Mouse (Mus musculus) thymus, postnatal 4 days (tissue): ENCODE measurements at regions not wholly inside any gene's neighbourhood (a gene's known extent, or its start where the extent isn't known, plus 50 kb on each side); places are given as distances from the start of the nearest gene placed in this dataset.

ENCODE experiments used
- DNase-seq: peaks from one replicate; pipeline ENCODE4 v3.0.0; 2021

- no peak for DNase-seq
Observed at GRCm38 (mm10) chr4:55806799-55807198, 274.5 kb upstream of the Klf4 start.

DNA sequence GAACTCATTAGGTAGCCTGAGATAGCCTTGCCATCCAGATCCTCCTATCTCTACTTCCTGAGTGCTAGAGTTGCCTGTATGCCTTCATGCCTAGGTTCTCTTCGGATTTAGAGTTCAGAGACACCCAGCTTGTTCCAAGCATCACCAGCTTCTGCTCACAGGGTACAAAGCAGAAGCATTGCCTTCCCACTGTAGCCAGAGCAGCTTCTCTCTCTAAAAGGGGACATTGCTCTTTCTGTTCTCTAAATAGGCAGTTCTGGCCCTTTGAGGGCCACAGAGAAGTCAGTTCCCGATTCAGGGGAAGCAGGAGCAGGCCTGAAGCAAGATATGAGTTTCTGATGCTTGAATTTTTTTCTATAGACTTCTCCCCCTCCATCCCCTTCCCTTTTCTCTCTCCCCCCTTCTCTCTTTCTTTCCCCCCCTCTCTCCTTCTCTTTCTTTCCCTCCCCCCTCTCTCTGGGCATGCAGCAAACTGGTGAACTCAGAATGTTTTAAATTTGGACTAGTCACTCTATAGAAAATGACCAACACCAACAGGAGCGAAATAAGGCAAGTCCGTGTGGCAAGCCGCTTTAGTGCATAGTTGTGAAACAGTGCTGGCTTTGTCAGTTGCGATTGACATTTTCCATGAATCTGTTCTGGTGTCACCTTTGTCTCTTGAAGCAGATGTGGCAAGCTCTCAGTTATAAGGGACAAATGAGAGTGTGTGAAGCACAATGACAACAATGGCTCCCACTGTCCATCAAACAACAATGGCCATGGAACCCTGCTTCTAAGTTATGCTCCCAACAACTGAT is 273.2 kb upstream of the Klf4 start:
- DNase-seq = no peak

DNA sequence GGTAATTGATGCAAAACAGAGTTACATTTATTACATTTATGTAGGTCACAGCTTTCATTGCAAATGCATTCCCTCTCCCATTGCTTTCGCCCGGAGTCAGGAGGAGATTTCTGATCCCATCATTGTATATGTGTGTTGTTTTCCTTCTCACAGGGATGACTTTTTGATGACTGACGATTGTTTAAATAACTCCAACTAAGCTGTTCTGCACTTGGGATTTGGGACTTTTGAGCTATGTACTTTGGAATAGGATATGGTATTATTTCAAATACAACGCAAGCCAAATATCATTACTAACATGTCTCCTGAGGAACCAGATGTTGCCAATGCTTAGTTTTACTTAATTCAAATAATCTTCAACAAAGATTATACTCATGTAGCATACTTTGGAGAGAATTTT is 269.8 kb upstream of the Klf4 start:
- no peak for DNase-seq

DNA sequence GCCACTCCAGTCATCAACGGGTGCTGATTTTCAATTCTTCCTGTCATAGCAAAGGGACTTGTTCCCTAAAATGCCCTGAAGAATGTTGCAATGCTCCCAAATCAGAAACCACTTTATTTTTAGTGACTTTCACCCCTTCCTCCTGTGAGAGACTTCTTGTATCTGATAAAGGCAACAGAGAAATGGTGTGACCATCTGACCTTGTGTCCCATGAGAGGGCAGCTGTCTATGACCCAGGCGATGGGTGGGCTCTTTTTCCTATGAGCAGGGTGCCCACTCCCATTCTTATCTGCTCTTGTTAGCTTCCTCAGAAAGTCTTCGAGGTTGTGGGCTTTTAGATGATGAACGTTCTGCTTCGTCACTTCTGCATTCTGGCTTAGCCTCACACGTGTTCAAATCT is 265.8 kb upstream of the Klf4 start:
- no peak for DNase-seq

DNA sequence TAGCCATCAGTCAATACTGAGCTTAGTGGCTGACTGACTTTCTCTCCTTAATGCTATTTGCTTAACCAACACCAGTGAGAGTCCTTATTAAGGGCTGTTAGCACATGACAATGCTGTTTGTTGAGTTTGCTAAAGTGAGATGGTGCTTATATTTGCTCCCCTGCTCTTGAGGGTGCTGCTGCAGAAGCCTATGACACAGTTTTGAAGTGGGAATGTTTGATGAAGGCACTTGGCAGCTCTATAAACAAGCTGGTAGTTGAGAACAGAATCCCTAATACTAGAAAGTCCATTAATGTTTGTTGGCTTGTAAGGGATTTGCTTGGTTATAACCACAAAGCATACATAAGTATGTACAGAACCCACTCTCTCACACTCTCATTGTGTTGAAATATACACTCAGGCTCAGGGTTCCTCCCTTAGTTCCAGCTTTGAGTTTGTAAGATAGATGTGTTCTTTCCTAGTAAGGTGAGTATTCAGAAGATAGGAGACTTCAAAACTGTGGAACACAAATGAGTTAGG is 249.1 kb upstream of the Klf4 start:
- DNase-seq = no peak

DNA sequence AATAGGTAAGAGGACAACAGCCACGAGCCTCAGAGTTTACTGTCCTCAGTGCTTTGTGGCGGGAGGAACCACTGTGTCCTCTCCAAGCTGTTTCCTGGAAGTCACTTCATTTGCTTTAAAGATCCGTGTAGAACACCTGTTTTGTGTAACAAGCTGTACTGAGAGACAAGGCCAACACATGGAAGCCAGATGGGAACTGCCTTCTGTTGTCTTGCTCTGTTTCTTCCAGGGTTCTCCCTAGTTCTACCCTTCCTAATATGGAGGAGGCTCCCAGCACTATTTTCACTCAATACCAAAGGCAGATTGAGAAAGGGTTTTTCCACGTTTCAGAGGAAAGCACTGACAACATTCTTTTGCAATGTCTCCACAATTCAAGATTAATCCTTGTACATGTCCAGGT is 247.3 kb upstream of the Klf4 start:
- DNase-seq = no peak

DNA sequence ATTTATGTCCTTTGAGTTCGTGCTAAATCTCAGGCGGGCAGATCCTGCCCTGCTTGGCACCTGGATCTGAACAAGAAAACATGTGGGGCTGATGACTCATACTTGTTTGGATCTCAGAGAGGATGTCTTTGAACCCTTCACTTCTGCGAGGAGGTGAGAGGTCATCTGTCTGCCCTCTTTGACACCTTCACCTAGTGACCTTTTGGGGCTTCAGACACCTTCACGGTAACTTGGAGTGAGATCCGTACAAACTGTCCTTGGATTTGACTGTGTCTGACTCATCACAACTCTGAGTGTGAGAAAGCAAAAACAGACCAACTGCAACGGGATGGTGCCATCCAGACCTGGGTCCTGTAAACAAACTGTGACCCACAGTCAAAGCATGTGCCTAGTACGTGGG is 243.6 kb upstream of the Klf4 start:
- DNase-seq = no peak

GRCm38 (mm10) chr4:55774571-55774970 is 242.3 kb upstream of the Klf4 start:
- no peak for DNase-seq

DNA sequence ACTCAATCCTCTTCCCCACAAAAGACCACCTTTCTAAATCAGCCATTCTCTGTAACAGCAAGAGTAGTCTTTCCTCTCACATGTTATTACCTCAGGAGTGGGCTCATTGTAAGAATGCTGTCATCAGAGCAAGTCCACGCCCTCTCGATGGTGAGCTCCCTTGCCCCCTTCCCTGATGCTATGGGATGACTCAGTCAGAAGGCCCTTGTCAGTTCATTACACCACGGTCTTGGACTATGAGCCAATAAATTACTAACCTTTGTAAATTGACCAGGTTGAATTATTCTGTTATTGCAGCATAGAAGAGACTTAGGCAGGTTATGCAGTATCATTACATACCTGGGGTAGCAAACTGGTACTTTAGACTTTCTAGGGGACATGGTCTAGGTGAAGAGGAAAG is 237.4 kb upstream of the Klf4 start:
- DNase-seq = no peak

DNA sequence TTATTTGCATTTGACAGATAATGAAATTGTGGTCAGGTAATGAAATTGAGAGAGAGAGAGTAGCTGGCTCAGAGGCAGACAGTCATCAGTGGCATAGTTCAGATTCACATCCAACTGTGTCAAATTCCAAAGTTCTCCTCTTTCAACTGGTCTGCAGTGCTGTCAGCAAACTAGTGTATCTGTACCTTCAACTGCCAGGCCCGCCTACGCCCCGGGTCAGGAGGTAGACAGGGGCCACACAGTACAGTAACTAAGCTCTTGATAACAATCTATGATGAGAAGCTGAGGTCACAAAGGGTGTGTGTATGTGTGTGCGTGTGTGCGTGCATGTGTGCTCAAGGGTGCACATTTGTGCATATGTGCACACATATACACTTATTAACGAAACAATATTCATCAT is 236.1 kb upstream of the Klf4 start:
- no peak for DNase-seq

DNA sequence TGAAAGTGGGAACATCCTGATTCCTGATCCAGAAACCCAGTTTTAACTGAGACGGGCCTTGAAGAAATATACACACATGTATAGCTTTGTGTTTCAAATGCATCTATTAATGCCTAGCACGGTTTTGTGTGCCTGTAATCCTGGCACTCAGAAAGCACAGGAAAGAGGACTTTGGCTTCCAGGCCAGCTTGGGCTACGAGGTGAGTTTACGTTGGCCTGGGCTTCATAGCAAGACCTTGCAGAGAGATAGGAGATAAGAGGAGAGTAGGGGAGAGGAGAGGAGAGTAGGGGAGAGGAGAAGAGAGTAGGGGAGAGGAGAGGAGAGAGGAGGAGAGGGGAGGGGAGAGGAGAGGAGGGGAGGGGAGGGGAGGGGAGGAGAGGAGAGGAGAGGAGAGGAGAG is 234.9 kb upstream of the Klf4 start:
- no peak for DNase-seq

GRCm38 (mm10) chr4:55765780-55766179 is 233.5 kb upstream of the Klf4 start:
- DNase-seq = no peak

- DNase-seq = no peak
Observed at GRCm38 (mm10) chr4:55763112-55763511, 230.8 kb upstream of the Klf4 start.

- no peak for DNase-seq
Observed at GRCm38 (mm10) chr4:55762389-55762788, 230.1 kb upstream of the Klf4 start.

DNA sequence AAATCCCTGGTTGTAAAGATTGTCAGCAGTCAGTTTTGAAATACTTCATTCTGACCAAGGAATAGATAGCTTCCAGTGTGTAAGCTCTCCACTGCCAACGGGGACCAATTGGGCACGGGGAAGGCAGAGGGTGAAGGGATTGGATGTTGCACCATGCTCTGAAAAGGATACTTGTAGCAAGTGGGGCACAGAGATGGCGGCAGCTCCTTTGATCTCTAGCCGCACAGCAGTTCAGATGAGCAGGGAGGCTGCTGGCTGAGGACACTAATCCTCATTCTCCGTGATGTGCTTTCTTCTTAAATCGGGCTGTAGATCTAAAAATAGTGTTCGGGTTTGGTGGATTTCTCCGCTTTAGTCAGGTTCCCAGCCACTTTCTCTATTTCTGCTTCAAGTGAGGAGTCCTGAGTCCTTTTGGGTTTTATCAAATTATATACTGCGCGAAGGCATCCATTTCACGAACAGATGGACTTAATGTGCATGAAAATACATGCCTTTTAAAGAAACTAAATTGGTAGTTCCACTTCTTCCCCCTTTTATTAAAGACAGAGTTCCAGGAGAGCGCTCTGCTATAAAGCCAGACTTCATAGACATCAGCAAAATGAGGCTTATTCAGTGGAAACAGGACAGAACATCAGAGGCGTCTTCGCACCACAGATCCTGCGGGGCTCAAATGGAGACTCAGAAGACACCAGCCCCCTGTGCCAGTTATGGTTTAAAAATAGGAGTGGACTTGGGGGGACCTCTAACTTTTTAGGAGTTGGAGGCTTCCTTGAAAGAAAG is 225.1 kb upstream of the Klf4 start:
- DNase-seq = peak; percentile 48

DNA sequence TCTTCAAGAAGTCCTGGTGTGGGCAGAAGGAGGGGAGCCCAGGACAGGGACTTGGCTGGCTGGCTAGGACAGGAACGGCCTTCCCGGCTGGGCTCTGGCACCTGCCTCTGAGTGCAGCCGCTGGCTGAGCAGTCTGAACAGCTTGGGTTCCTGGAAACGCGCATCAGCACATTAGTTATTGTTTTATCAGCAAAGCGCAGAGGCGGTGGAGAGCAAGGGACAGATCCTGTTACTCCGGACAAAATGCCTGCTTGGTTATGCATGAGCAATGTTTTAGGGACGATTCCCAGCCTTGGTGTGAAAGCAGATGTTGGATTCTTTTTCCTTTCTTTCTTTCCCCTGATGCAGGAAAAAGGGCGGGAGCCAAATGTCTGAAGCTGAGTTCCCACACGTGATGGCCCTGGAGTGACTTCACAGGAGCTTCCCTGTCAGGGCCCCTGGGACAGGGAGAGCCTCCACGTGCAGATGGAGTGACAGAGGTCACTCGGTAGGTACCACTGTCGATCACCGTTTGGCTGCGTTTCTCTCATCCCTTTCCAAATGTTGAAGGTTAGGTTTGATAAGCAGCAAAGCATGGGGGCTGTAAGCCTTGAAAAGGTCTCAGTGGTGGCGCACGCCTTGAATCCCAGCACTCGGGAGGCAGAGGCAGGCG is 217.8 kb upstream of the Klf4 start:
- no peak for DNase-seq

- DNase-seq = no peak
Observed at GRCm38 (mm10) chr4:55741355-55741754, 209.1 kb upstream of the Klf4 start.

GRCm38 (mm10) chr4:55740062-55740461 is 207.8 kb upstream of the Klf4 start:
- no peak for DNase-seq

GRCm38 (mm10) chr4:55738714-55739113 is 206.4 kb upstream of the Klf4 start:
- DNase-seq = no peak

GRCm38 (mm10) chr4:55735453-55735852 is 203.2 kb upstream of the Klf4 start:
- DNase-seq = no peak

DNA sequence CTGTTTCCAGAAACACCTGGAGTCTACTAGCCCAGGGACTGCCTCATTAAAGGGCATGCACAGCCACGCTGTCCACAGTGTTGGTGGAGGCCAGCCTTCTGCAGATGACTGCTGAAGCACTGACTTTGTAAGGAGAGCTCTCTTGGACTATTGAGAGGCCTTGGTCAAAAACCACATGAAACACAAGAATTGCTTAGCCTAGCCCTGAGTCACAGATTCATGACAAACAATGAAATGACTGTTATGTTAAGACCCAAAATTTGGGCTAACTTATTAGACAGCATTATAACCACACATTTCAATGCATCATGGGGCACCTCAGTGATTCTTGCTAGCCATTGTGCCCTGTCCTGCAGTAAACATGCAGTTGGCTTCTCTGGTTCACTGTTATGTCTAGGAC is 202.1 kb upstream of the Klf4 start:
- DNase-seq = no peak

GRCm38 (mm10) chr4:55733223-55733622 is 201.0 kb upstream of the Klf4 start:
- no peak for DNase-seq

GRCm38 (mm10) chr4:55732006-55732405 is 199.7 kb upstream of the Klf4 start:
- no peak for DNase-seq

GRCm38 (mm10) chr4:55730266-55730665 is 198.0 kb upstream of the Klf4 start:
- DNase-seq = no peak
